Mouse (Mus musculus): Measurements from ENCODE around the gene Fam32a. TPM values are rescaled to one million over a fixed set of nuclear protein-coding genes. Genes with fewer than 3 reads are reported as not detected.

Gene Fam32a
- total and polyA plus RNA-seq, 3 experiments, result 33.1 to 43.0 (median 34.6) TPM

DNA sequence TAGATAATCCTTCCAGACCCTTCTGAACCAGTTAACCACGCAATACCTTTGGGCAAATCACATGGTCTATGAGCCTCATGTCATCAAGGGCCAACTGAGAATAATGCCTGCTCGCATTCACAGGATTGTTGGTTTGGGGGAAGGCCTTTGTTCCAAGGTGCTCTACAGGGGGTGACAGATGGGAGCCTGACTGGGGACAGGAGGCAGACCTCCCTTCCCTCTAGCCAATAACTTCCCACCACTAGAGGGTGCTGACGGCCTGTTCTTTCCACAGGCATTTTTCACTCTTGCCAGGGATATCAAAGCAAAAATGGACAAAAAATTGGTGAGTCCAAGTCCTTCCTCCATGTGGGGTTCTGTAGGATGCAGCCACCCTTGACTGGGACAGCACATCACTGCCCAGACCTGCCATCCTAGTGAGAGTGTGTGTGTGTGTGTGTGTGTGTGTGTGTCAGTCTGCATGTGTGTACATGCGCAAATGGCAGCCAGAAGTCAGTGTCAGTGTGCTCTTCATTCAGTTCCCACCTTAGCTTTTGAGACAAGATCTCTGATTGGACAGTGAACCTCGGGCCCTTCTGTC lies 42.1 kb upstream of the Fam32a start (continued):
- TF ChIP-seq GABPA (IDR thresholded peaks at IDR 0.05; ENCODE audit: insufficient replicate concordance, low read depth, low read length), result no peak
- peak; percentile 66 to 86 for TF ChIP-seq CTCF (conservative IDR thresholded peaks at IDR 0.05 in 1 of 2, IDR thresholded peaks at IDR 0.05 in 1 of 2; ENCODE audit: low read depth in 2 of 2, low read length in 2 of 2)
- 0 out of 2 replicates have a peak, but pooled peaks have one; percentile 30 for TF ChIP-seq IRF4 (IDR thresholded peaks at IDR 0.05; ENCODE audit: low read depth, low read length)
- TF ChIP-seq SMC3 (IDR thresholded peaks at IDR 0.05; ENCODE audit: low read depth, low read length), result peak; percentile 80
- TF ChIP-seq ZMIZ1 (IDR thresholded peaks at IDR 0.05; ENCODE audit: low read depth, low read length), result no peak
- no peak for TF ChIP-seq MAFK (IDR thresholded peaks at IDR 0.05; ENCODE audit: insufficient replicate concordance, low read length)
- 0 out of 2 replicates have a peak, but pooled peaks have one; percentile 41 for TF ChIP-seq NELFE (IDR thresholded peaks at IDR 0.05; ENCODE audit: low read depth, low read length)

DNA sequence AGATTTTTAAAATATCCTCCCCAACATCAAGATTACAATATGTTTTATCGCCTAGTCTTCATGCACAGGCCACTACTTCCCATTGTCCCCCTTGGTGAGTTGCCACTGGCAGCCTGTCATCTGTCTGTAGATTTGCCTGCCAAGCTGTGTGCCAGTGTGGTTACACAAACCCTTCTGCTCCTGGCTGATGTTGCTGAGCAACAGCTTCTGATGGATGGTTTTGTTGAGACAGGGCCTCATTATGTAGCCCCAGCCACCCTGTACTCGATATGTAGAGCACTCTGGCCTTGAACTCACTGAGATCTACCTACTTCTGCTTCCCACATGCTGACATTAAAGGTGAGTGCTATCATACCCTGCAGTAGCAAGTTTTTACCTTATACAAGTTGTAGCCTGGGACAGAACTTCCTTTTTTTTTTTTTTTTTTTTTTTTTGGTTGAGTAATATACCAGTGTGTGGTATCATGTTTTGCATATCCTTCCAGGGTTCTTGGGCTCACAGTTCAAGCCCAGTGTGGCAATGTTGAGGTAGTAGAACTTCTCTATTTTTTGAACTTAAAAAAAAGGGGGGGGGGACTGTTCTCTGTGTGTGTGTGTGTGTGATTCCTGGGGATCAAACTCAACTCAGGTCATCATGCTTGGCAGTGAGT lies 35.9 kb upstream of the Fam32a start:
- TF ChIP-seq EP300 (IDR thresholded peaks at IDR 0.05; ENCODE audit: low read length) (peak; percentile 60), POLR2A (IDR thresholded peaks at IDR 0.05; ENCODE audit: low read depth, low read length) (no peak), TCF12 (IDR thresholded peaks at IDR 0.05; ENCODE audit: low read depth, low read length) (0 out of 2 replicates have a peak, but pooled peaks have one; percentile 13), MXI1 (IDR thresholded peaks at IDR 0.05; ENCODE audit: low read depth, low read length) (no peak), SIN3A (IDR thresholded peaks at IDR 0.05; ENCODE audit: low read length) (peak; percentile 33; the same call in 1 of the 2 replicates), ELF1 (IDR thresholded peaks at IDR 0.05; ENCODE audit: low read depth, low read length) (peak; percentile 30; the same call in 1 of the 2 replicates), NELFE (IDR thresholded peaks at IDR 0.05; ENCODE audit: low read depth, low read length) (no peak), JUN (IDR thresholded peaks at IDR 0.05; ENCODE audit: insufficient read depth, low read depth, low read length) (peak; percentile 6; the same call in 1 of the 2 replicates), MYC (IDR thresholded peaks at IDR 0.05; ENCODE audit: low read depth, low read length) (no peak), ETS1 (conservative IDR thresholded peaks at IDR 0.05; ENCODE audit: low read depth, low read length) (peak; percentile 46), ZNF384 (IDR thresholded peaks at IDR 0.05; ENCODE audit: low read depth, low read length) (peak; percentile 98), IRF4 (IDR thresholded peaks at IDR 0.05; ENCODE audit: low read depth, low read length) (peak; percentile 34; the same call in 1 of the 2 replicates)
- H3K4me2 ChIP-seq (ENCODE audit: insufficient read depth, low read depth, poor library complexity, severe bottlenecking), result no peak overlapping the region
- H3K79me2 ChIP-seq (replicated peaks; ENCODE audit: control insufficient read depth, extremely low read depth, insufficient read depth, poor library complexity, severe bottlenecking), result no peaks in the 10 kb centered on the region
- H3K27ac ChIP-seq (ENCODE audit: insufficient read depth, low read depth), result peak overlapping the region; percentile 71
- dilution Hi-C loops (cut with MboI; ENCODE audit: extremely low pct_ligation_motif_present, extremely low pct_unique_long_range_greater_than_20kb, low sequenced_read_pairs), result no loop called here
- H3K4me1 ChIP-seq (ENCODE audit: control insufficient read depth in 1 of 2, insufficient read depth in 2 of 2), result peaks cover 23 to 57% of the 10 kb centered on the region in 2 experiments
- no peaks in the 10 kb centered on the region for H3K9me3 ChIP-seq (replicated peaks; ENCODE audit: low read length)
- in situ Hi-C loops (cut with MboI; ENCODE audit: low pct_ligation_motif_present, low pct_unique_long_range_greater_than_20kb, low sequenced_read_pairs), result no loop called here
- H3K36me3 ChIP-seq (replicated peaks in 1 of 2; ENCODE audit: control insufficient read depth in 1 of 2, insufficient read depth in 1 of 2, low read length in 1 of 2), result peaks cover 32 to 33% of the 10 kb centered on the region in 2 experiments
- no peak overlapping the region for H3K4me3 ChIP-seq (replicated peaks in 1 of 3; ENCODE audit: low read depth in 2 of 3, low read length in 2 of 3, poor library complexity in 1 of 3)
- no peak overlapping the region for H3K9ac ChIP-seq (ENCODE audit: insufficient read depth, low read depth)
- peak; percentile 75 for DNase-seq (ENCODE audit: extremely low read depth)
- no peaks in the 10 kb centered on the region for H3K27me3 ChIP-seq (replicated peaks)

Data from CH12.LX (cell line).